Mouse (Mus musculus): Measurements from ENCODE around the gene Fcer1g. TPM values are rescaled to one million over a fixed set of nuclear protein-coding genes. Genes with fewer than 3 reads are reported as not detected.
A peak's percentile ranks its signal among the peaks of the same experiment; 100 is the strongest.

The Fcer1g gene
- total RNA-seq, 2 experiments from 2014 or later, result 12.6 to 14.4 TPM

GRCm38 (mm10) chr1:171203471-171204248, 30.5 kb downstream of the Fcer1g start:
- intact Hi-C loops (cut with DNase I), result no loop called here
- DNase-seq (ENCODE audit: extremely low spot score in 1 of 2, low spot score in 2 of 2), result no peak
- TF ChIP-seq CTCF (IDR thresholded peaks at IDR 0.05), result no peak
- H3K27ac ChIP-seq, result no peak overlapping the region
- H3K4me3 ChIP-seq, result no peak overlapping the region

DNA sequence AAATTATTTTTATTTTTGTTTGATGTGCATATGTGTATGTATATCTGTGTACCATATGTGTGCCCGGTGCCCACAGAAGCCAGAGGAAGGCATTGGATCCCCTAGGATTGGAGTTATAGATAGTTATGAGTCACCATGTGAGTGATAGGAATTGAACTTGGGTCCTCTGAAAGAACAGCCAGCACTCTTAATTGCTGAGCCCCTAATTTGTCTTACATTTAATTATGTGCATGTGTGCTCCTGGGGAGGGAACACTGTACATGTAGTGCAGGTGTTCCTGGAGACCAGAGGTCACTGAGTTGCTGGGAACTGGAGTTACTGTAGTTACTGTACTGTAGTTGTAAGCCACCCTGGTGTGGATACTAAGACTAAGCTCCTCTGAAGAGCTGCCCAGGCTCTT, 33.4 kb downstream of the Fcer1g start:
- intact Hi-C loops (cut with DNase I), result no loop called here
- no peak for DNase-seq (ENCODE audit: extremely low spot score in 1 of 2, low spot score in 2 of 2)
- no peak overlapping the region for H3K4me3 ChIP-seq
- no peak overlapping the region for H3K27ac ChIP-seq
- TF ChIP-seq CTCF (IDR thresholded peaks at IDR 0.05), result no peak

DNA sequence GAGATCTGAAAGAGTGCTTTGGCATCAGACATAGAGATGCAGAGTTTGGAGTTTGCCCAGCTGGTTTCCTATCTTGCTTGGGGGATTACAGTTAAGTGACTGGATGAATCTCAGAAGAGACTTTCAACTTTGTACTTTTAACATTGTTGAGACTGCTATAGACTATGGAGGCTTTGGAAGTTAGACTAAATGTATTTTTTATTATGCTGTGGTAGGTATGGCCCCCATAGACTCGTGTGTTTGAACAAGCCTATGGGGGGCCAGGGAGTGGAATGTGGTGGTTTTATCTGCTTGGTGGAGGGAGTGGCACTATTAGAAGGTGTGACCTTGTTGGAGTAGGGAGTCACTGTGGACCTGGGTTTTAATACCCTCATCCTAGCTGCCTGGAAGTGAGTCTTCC, 34.6 kb downstream of the Fcer1g start:
- no peak for DNase-seq (ENCODE audit: extremely low spot score in 1 of 2, low spot score in 2 of 2)
- Histone ChIP-seq H3K4me3 (no peak overlapping the region), H3K27ac (no peak overlapping the region)
- TF ChIP-seq CTCF (IDR thresholded peaks at IDR 0.05), result no peak
- intact Hi-C loops (cut with DNase I), result loop anchor here (5.0 kb wide), 1 partner anchor 47 kb away; the partner anchor contains the start of genes Mpz and Sdhc

GRCm38 (mm10) chr1:171195887-171196397, 38.2 kb downstream of the Fcer1g start, which contains the start of gene Pcp4l1:
Gene Pcp4l1 (minus strand): TSS chr1:171196268.
- intact Hi-C loops (cut with DNase I), result loop anchor here (5.0 kb wide), 1 partner anchor 44 kb away; the partner anchor contains the start of genes Mpz and Sdhc
- no peak for TF ChIP-seq CTCF (IDR thresholded peaks at IDR 0.05)
- Histone ChIP-seq H3K27ac (peak within 1 kb of the TSS; percentile 72), H3K4me3 (peak within 1 kb of the TSS; percentile 77)
- DNase-seq (ENCODE audit: extremely low spot score in 1 of 2, low spot score in 2 of 2), result peak; percentile 46 to 72

GRCm38 (mm10) chr1:171195046-171195822, 38.9 kb downstream of the Fcer1g start:
- no peak for TF ChIP-seq CTCF (IDR thresholded peaks at IDR 0.05)
- DNase-seq (ENCODE audit: extremely low spot score in 1 of 2, low spot score in 2 of 2), result no peak
- intact Hi-C loops (cut with DNase I), result loop anchor here (5.0 kb wide), 1 partner anchor 43 kb away; the partner anchor contains the start of genes Mpz and Sdhc
- peak overlapping the region; percentile 77 for H3K4me3 ChIP-seq
- peak overlapping the region; percentile 72 for H3K27ac ChIP-seq

DNA sequence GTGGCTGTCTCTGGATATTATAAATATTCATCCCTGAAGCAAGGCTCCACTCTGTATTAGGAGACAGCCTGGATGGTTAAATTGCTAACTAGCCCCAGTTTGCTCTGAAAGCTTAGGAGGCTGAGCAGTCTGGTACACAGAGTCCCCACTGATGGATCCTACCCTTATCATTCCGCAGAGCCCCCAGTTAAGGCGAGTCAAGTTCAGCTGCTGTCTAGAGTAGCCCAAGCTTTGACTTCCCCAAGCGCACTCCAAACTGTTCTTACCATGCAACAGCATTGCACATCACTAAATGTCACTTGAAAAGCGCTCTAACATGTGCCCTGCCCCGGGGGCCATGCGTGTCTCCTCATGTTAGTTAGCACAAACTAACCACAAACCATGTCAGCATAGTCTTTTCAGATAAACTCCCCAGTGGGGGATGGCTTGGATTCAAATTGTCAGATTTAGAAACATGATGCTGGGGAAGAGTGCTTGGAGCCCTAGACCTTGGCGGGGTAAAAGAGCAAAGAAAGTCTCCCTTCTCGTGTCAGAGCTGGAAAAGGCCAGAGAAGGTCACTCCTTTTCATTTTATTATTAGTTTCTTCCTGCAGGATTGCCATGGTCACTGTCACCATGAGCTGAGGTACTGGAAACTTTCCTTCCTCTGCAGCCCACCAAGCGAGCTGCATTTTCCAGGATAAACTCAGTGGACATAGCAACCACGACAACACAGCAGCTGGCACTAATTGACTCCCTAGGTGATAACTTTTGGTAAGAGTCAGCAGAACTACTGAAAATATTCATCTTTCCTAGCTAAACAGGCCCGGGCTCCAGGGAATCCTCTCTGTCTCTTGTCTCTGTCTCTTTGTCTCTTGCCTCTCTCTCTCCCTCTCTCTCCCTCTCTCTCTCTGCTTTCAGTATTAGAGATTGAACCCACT, 40.0 kb downstream of the Fcer1g start:
- Histone ChIP-seq H3K4me3 (peak overlapping the region; percentile 25), H3K27ac (peak overlapping the region; percentile 50)
- DNase-seq (ENCODE audit: extremely low spot score in 1 of 2, low spot score in 2 of 2), result no peak
- TF ChIP-seq CTCF (IDR thresholded peaks at IDR 0.05), result no peak
- intact Hi-C loops (cut with DNase I), result no loop called here

- intact Hi-C loops (cut with DNase I), result no loop called here
- H3K27ac ChIP-seq, result peak overlapping the region; percentile 50; the same call in 1 of the 2 replicates
- DNase-seq (ENCODE audit: extremely low spot score in 1 of 2, low spot score in 2 of 2), result no peak
- no peak for TF ChIP-seq CTCF (IDR thresholded peaks at IDR 0.05)
- H3K4me3 ChIP-seq, result peak overlapping the region; percentile 25
Measured at GRCm38 (mm10) chr1:171193093-171193840, 40.9 kb downstream of the Fcer1g start.

DNA sequence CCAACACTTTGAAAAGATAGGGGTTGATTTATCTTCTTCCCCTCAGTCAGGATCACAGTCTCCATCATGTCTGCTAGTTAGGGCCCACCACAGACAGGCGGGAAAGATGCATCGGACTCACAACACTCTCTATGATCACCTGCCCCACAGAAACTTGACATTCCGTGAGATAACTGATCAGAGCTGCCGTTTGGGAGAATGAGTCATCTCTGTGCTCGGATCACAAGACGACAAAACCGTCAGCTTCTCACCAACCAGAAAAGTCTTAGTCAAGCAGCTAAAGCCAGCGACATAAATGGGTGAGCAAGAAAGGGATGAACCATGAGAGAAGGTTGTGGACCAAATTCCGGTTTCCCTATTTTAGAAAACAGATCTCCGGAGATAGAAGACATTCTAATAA, 41.9 kb downstream of the Fcer1g start:
- TF ChIP-seq CTCF (IDR thresholded peaks at IDR 0.05), result no peak
- peak overlapping the region; percentile 50; the same call in 1 of the 2 replicates for H3K27ac ChIP-seq
- no peak overlapping the region for H3K4me3 ChIP-seq
- DNase-seq (ENCODE audit: extremely low spot score in 1 of 2, low spot score in 2 of 2), result no peak
- intact Hi-C loops (cut with DNase I), result no loop called here

GRCm38 (mm10) chr1:171190832-171191231, 43.3 kb downstream of the Fcer1g start:
- intact Hi-C loops (cut with DNase I), result no loop called here
- no peak overlapping the region for H3K27ac ChIP-seq
- DNase-seq (ENCODE audit: extremely low spot score in 1 of 2, low spot score in 2 of 2), result no peak
- H3K4me3 ChIP-seq, result no peak overlapping the region
- TF ChIP-seq CTCF (IDR thresholded peaks at IDR 0.05), result no peak

- intact Hi-C loops (cut with DNase I), result no loop called here
- H3K4me3 ChIP-seq, result no peak overlapping the region
- H3K27ac ChIP-seq, result 0 out of 2 replicates have a peak overlapping the region, but pooled peaks have one; percentile 20
- TF ChIP-seq CTCF (IDR thresholded peaks at IDR 0.05), result no peak
- DNase-seq (ENCODE audit: extremely low spot score in 1 of 2, low spot score in 2 of 2), result peak in 1 of 2 experiments; percentile 18
Measured at GRCm38 (mm10) chr1:171189476-171190114, 44.6 kb downstream of the Fcer1g start.

Data from left cerebral cortex, adult 2 months (tissue).